Mouse (Mus musculus): ENCODE measurements around the gene Ssc4d.

DNA sequence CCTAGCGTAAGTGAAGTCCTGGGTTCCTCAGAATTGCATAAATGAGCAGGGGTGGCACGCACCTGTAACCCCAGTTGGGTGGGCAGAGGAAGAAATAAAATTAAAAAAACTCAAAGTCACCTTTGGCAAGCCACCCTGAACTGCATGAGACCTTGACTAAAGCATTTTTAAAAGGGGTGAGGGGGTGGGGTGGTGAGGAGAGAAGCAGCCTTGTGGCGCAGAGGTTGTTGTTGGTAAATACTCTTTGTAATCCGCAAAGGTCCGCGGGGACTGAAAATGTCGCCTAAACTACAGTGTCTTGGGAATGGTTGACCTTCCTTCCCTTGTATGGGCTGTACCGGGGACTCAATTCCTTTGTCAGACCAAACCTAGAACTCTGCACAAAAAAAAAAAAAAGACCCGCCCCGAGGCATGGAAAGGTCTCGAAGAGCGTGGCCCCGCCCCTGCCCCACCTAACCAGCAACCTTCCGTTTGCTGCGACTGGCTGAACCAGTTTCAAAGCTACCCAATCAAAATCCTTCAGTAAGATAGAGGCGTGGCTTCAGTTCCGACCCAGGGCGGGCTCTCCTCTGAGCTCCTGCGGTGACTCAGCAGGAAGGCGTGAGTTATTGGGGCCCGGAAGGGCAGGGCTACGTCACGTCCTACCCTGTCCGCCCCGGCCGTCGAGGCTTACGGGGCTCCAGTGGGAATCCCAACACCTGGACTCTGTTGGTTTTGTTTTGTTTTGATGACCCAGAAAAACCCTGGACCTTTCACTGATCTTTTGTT is 16.9 kb downstream of the Ssc4d start:
- no peak for TF ChIP-seq CTCF (IDR thresholded peaks at IDR 0.05; ENCODE audit: control insufficient read depth, insufficient read depth, insufficient replicate concordance, low read depth, low read length)
- TF ChIP-seq POLR2A (IDR thresholded peaks at IDR 0.05; ENCODE audit: control insufficient read depth, low read depth, low read length) = peak; percentile 83

Data from testis, adult 2 months (tissue).